Mouse (Mus musculus): Measurements from ENCODE around the gene Zfp536. TPM values are rescaled to one million over a fixed set of nuclear protein-coding genes. Genes with fewer than 3 reads are reported as not detected.
A peak's percentile ranks its signal among the peaks of the same experiment; 100 is the strongest.

Gene Zfp536
- polyA plus RNA-seq, 1 experiment from 2014 or later: 7.2 TPM

DNA sequence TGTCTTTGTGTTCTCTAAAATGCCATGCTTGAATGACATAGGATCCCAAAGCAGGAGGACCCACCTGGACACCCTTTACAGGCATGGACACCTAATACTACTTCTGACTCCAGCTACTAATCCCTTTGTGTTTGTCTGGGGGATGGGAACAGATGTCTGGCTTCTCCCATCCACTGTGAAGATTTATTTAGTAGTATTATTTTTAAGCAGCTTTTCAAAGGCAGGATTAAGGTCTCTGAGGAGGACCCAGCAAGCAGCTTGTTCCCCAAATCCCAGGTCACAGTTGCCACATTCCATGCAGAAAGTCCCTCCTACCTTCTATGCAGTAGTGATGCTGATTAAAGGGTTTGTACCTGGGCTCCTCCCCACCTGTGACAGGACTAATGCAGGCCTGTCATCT, 347.4 kb downstream of the Zfp536 start:
- ATAC-seq (ENCODE audit: low read depth): peak; percentile 67; the same call in 1 of the 2 replicates
- H3K9me3 ChIP-seq (ENCODE audit: control insufficient read depth, low read length): no peaks in the 10 kb centered on the region
- no peak overlapping the region for H3K4me2 ChIP-seq (ENCODE audit: low read depth, low read length)
- H3K27me3 ChIP-seq (replicated peaks; ENCODE audit: control insufficient read depth, insufficient read depth, low read length): no peaks in the 10 kb centered on the region
- no peak overlapping the region for H3K9ac ChIP-seq (ENCODE audit: low read depth, low read length)
- H3K4me1 ChIP-seq (ENCODE audit: control insufficient read depth, insufficient read depth, low read length): no peaks in the 10 kb centered on the region
- peak; percentile 23 for DNase-seq (ENCODE audit: low spot score)
- no peak overlapping the region for H3K27ac ChIP-seq (replicated peaks; ENCODE audit: low read depth, low read length)
- H3K36me3 ChIP-seq (ENCODE audit: control insufficient read depth, insufficient read depth, low read length): no peaks in the 10 kb centered on the region
- no peak overlapping the region for H3K4me3 ChIP-seq (ENCODE audit: low read depth, low read length)

DNA sequence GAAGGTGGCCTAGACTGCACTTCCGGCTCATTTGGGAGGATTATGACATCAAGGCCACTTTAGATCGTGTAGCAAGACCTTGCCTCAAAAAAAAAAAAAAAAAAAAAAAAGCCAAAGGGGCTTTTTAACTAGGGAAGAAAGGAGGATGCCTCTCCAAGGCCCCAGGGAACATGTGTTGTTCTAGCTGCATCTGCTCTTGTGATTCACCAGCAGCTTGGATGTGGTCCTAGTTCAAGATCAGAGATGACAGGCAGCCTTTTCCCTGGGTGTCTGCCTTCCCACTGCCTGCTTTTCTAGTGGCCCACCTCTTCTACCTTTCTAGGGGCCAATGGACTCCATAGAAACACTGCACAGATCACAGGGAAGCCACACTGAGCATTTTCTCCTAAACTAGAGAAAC, 350.5 kb downstream of the Zfp536 start:
- Histone ChIP-seq H3K27ac (replicated peaks; ENCODE audit: low read depth, low read length) (no peak overlapping the region), H3K4me2 (ENCODE audit: low read depth, low read length) (no peak overlapping the region), H3K9me3 (ENCODE audit: control insufficient read depth, low read length) (no peaks in the 10 kb centered on the region), H3K4me1 (ENCODE audit: control insufficient read depth, insufficient read depth, low read length) (no peaks in the 10 kb centered on the region), H3K4me3 (ENCODE audit: low read depth, low read length) (no peak overlapping the region), H3K36me3 (ENCODE audit: control insufficient read depth, insufficient read depth, low read length) (no peaks in the 10 kb centered on the region), H3K9ac (ENCODE audit: low read depth, low read length) (no peak overlapping the region), H3K27me3 (replicated peaks; ENCODE audit: control insufficient read depth, insufficient read depth, low read length) (no peaks in the 10 kb centered on the region)
- ATAC-seq (ENCODE audit: low read depth) (no peak), DNase-seq (ENCODE audit: low spot score) (no peak)
- WGBS: 53% methylated on average over 2 of the region's 2 CpGs

Other genes starting within 250 kb of the Zfp536 start
- 42.0 and 42.1 TPM in 2 replicates for gene Uri1, start 249.9 kb upstream of the Zfp536 start, polyA plus RNA-seq (2014; fragmentation: Nextera tagmentation; extraction: Ambion mirVana)